Mouse (Mus musculus) heart, adult 2 months (tissue): ENCODE results near the gene Lcn2.

Source experiments
- CTCF ChIP-seq: fragments of 200-600 bp; IDR thresholded peaks from 2 replicates; pipeline ENCODE4 v1.8.1; 2022; ENCODE audit warnings: antibody characterized with exemption, mild to moderate bottlenecking, moderate library complexity
- EP300 ChIP-seq: fragments of 200-500 bp; IDR thresholded peaks from 2 replicates; pipeline ENCODE4 v1.6.1; 2011; ENCODE audit warnings: low read depth, low read length, control low read depth; ENCODE audit not compliant: insufficient read depth
- POLR2A ChIP-seq: fragments of 200-500 bp; IDR thresholded peaks from 2 replicates; pipeline ENCODE4 v1.6.1; 2011; ENCODE audit warnings: mild to moderate bottlenecking, low read depth, low read length, control low read depth; ENCODE audit not compliant: insufficient read depth

GRCm38 (mm10) chr2:32382689-32383088, 5.4 kb downstream of the Lcn2 start:
- TF ChIP-seq POLR2A (no peak), EP300 (no peak), CTCF (no peak)
